Mouse (Mus musculus) cerebellum, adult 11-12 months (tissue): ENCODE measurements around the gene Plac1.

Experiments
- DNase-seq: peaks from one replicate; pipeline ENCODE4 v3.0.0; 2022

Plac1 gene

DNA sequence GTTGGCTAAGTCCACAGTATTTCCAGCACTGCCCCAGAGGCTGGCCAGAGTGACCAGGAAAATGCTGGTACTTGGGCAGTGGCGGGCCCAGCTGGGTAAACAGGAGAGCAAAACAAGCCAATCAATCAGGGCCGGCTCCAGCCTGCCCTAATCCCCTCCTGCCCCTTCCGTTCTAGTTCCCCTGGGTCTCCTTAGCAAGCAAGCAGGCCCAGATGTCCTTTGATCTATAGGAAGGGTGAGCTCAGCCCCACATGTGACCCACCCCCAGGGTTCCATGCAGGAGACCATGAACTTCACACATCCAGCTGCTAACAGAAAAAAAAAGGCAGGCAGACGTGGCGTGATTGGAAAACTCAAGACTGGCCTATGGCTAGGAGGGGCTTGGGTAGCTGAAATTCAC lies 43.5 kb downstream of the Plac1 start:
- DNase-seq = no peak

DNA sequence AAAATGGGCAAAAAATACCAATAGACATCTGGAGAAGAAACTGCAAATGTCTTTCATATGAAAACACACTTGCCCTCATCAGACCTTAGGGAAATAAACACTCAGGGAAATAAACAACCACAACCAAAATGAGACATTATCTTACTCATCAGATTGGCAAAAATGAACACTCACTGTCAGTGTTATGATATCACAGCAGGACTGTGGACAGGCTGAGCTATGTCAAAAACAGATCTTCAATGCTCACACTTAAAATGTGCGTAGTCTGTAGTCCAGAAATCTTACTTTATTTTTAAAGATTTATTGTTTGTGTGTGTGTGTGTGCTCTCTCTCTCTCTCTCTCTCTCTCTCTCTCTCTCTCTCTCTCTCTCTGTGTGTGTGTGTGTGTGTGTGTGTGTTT lies 51.2 kb downstream of the Plac1 start:
- DNase-seq = no peak

DNA sequence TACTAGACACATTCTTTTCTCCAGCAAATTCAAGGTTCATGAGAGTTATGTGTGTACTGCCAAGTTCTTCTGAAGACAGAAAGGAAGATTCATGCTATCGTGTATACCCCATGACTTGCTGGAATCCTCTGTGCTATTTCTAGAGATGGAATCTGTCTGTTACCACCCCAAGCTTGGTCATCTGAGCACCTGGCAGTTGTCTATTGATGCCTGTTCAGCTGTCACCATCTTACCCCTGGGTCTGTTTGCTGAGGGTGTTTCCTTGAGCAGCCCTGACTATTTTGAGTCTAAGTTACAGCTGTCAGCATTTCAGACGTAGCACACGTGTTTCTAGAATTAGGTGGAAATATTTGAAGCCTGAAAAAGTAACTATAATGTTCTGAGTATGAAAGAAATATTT lies 60.1 kb downstream of the Plac1 start:
- DNase-seq = no peak

- no peak for DNase-seq
Observed at GRCm38 (mm10) chrX:53176296-53176695, 63.6 kb downstream of the Plac1 start.

GRCm38 (mm10) chrX:53168623-53169022 lies 71.3 kb downstream of the Plac1 start:
- DNase-seq = no peak

DNA sequence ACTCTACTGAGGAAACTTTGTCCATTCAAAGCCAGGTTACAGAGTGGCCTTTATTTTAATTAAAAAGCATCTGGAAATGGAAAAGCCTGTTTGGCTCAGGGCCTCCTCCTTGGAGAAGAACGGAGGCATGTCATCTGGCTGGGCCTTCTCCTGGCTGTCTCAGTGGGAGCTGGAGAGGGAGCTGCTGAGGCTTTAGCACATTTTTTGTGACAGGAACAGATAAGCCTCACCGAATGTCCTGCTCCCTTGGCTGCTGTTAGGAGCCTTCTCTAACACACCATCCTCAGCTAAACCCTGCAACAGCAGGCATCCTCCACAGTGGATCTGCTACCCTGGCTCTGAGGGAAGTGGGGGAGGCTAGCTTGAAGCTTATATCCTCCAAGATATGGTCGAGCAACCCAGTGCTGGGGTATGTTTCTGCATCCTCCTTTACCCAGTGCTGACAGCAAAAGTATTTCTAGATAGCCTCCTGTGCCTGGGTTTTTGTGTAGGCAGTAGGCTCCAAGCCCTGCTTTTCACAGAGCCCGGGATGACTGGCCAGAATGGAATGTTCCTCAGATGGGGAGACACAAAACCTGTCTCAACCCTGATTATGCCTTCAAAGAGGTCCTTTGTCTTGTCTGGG lies 72.9 kb downstream of the Plac1 start:
- DNase-seq = no peak

GRCm38 (mm10) chrX:53166251-53166900 lies 73.5 kb downstream of the Plac1 start:
- DNase-seq = no peak

DNA sequence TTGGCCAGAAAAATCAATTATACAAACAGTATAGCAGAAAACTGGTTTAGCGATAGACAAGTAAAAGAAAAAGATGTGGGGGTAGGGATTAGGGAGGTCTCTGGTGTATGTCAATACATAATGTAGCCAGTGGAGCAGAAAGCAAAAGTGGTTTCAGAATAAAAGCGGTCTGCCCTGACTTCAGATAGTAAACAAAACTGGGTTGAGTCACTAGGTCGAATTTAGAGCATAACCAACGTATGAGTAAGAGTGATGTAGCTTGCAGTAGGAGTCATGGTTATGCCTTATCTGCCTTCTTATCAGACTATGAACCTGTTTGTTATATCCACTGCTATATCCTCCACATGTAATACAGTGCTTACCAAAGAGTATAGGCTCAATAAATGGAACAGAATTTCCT lies 77.3 kb downstream of the Plac1 start:
- DNase-seq = no peak

DNA sequence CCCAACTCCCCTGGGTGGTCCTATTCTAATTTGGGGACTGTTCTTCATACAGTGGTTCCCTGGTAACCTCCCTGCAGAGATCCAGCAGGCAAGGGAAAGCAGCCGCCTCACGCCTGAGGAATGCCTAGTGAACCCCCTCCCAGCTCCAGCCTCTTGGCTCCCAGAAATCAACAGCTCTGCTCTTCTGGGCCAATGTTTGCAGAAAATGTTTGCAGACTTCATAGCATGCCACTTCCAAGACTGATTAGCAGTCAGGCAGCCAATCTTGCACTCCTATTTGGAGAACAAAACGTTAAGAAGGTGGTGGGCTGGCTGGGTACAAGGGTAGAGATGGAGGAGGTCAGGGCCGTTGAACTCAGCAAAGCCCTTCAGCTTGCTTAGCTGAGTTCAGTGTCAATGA lies 78.3 kb downstream of the Plac1 start:
- DNase-seq = no peak

DNA sequence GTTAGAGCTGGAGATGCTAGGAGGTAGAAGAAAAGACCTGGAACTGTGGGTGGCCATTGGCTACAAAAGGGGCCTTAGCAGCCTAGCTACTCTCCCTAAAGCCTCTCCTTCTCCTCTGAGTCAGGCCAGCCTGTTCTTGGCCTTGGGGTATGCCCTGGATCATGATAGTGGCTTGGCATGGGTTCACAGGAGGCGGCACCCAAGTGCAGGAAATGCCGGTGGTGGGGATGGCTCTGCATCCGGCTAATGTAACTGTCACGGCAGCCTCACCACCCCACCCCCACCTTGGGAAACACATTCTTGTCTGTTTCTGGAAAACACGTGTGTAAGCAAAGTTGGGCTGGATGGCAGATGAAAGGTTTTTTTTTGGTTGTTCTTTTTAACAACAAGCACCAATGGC lies 78.8 kb downstream of the Plac1 start:
- DNase-seq = no peak

DNA sequence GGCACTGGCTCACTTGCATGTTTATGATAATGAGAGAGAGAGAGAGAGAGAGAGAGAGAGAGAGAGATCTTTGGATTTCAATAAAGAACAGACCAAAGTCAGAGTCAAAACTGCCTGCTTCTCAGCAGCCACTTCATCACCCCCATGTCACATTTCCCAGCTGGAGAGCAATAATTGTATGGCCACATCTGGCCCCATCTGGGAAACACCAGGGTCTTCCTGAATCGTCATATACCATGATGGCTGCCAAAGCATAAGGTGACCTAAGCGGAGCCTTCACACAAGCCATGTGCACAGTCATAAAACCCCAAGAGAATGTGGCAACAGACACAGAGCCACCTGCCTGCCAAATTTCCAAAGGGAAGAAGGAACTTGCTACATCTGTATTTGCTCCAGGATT lies 91.9 kb downstream of the Plac1 start:
- DNase-seq = no peak

DNA sequence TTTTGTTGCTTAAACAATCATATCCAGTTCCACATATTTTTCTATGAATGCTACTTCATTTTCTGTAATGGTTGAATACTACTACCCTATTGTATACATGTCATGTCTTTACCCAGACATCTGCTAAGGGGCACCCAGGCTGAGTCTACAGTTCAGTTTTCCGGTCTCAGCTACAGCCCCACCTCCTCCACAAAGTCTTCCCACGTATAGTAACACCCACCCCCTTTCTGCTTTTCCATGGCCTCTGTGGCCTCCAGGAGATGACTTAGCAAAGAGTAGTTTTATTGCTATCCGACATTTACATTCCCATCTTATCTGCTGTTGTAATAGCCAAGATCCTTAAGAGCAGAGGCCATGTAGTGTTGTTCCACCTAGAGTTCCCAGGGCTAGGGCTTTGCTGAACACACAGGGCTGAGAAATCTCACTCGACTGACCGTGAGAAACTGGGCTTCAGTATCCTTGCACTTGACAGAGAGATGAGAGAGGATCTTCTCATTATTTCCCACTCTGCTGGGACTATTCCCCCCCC lies 93.5 kb downstream of the Plac1 start:
- DNase-seq = no peak

DNA sequence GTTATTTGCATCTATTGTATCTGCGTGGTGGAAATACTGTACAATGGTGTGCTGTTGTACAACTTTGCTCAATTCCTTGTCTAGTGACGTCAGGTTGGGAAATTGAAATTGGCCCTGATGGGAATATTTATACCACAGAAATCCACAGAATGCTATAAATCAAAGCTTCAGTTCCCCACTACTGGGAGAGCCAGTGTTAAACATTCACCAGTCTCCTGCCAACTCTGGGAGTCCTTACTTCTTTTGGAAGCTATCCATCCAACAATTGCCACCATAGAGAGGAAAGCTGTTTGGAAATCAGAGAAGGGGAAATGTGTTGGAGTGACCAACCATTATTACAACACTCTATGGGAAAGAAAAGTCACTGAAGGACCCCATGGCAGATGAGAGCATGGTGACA lies 100.3 kb downstream of the Plac1 start:
- no peak for DNase-seq

GRCm38 (mm10) chrX:53137066-53137465 lies 102.8 kb downstream of the Plac1 start:
- no peak for DNase-seq

GRCm38 (mm10) chrX:53129501-53129900 lies 110.4 kb downstream of the Plac1 start:
- DNase-seq = no peak

DNA sequence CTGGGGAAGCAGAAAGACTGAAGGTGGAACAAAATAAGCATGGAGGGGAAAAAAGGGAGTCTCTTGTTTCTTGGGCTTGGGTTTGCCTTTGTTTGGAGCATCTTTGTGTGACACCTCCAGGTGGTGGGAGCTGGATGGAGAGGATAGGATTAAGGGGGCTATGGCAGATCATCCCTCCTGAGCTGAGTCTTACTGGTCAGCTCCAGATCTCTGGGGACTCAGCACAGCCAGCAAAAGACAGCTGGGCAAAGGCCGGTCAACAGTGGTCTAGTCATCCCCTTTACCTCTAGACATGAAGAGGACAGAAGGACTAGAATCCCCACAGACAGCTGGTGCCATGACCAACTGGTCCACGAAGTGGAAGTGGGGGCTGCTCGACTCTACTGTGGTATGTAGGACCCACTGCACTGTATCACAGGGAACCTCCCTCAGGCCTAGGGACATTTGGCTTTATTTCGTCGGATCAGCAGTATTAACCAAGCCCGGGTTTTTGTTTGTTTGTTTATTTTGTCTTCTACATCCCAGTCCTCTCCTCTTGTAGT lies 113.3 kb downstream of the Plac1 start:
- no peak for DNase-seq

- DNase-seq = no peak
Observed at GRCm38 (mm10) chrX:53125838-53126467, 114.0 kb downstream of the Plac1 start.

- no peak for DNase-seq
Observed at GRCm38 (mm10) chrX:53123562-53123961, 116.3 kb downstream of the Plac1 start.

- no peak for DNase-seq
Observed at GRCm38 (mm10) chrX:53118631-53119030, 121.3 kb downstream of the Plac1 start.

DNA sequence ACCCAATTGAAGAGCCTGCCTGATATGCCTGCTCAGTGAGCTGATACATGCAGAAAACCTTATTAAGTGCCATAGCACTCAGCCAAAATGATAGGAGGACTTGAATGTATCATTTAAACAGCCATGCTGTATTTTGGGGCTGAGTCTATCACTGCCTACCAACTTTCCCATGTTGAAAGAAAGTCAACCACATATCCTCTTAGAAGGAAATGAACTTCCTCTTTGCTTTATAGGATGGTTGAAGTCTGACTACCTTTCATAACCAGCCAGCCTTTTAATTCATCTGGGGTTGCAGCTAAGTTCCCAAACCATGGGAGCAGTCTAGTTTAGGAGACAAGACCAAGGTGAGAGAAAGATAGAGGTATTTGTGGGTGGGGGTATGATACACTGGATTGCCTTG lies 121.9 kb downstream of the Plac1 start:
- no peak for DNase-seq

DNA sequence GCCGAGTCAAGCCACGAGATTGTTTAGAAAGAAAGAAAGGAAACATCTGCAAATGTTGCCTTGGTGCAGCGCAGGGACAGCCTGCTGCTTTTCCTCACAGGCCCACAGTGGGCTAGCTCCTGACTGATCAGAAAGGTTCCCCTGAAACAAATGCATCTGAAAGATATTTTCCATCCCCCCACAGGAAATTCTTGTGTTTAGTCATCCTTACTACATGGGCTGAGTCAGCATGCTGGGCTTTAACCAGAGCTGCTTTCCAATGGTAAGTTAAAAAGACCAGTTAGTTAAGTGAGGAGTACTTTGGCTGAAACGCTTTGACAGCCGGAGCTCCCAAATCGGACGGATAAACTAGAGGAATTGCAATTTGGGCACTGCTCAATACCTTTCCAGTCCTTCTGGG lies 124.9 kb downstream of the Plac1 start:
- DNase-seq = no peak

GRCm38 (mm10) chrX:53110142-53110541 lies 129.8 kb downstream of the Plac1 start:
- no peak for DNase-seq

- DNase-seq = no peak
Observed at GRCm38 (mm10) chrX:53107127-53107526, 132.8 kb downstream of the Plac1 start.

- no peak for DNase-seq
Observed at GRCm38 (mm10) chrX:53101165-53101564, 138.7 kb downstream of the Plac1 start.
